Mouse (Mus musculus) stomach, postnatal 0 days (tissue): ENCODE results near the gene Stk25.

Source experiments
- CTCF ChIP-seq: IDR thresholded peaks from 2 replicates; pipeline ENCODE4 v1.5.1; 2016; ENCODE audit warnings: antibody characterized with exemption, low read depth, mild to moderate bottlenecking, moderate library complexity
- EP300 ChIP-seq: optimal IDR thresholded peaks from 2 replicates; pipeline ENCODE3; 2016; ENCODE audit warnings: antibody characterized with exemption

DNA sequence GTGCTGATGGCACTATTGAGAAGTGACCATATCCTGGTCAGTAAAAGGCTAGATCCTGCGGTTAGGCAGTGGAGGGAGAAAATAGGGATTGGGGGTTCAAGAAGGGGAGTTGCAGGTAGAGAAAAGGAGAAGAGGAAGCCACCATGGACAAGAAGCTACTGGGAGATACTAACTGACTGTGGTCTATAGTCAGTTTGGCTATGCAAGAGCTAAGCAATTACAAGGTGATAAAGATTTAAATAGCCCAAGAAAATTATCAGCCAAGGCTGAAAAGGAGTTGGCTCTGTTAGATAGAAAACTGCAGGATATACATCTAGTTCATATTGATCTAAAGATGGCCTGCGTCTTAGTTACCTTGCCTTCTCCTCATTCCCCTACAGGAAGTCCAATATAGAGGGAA lies 15.8 kb downstream of the Stk25 start:
- no peak for TF ChIP-seq CTCF
- no peak for TF ChIP-seq EP300
